Mouse (Mus musculus) stomach, postnatal 0 days (tissue): ENCODE results near the gene Olfr1427.

Source experiments
- CTCF ChIP-seq: IDR thresholded peaks from 2 replicates; pipeline ENCODE4 v1.5.1; 2016; ENCODE audit warnings: antibody characterized with exemption, low read depth, mild to moderate bottlenecking, moderate library complexity
- EP300 ChIP-seq: optimal IDR thresholded peaks from 2 replicates; pipeline ENCODE3; 2016; ENCODE audit warnings: antibody characterized with exemption

- TF ChIP-seq CTCF (no peak), EP300 (no peak)
These were observed 40.2 kb upstream of the Olfr1427 start for GRCm38 (mm10) chr19:12143356-12143755.
